8 mouse cellular contexts compared by ENCODE assay signal in genomic region chr10:38347029-38347428, GRCm38 (mm10).
A peak's percentile ranks its signal among the peaks of the same experiment; 100 is the strongest.
DNase-seq lines count a peak whose midpoint lies in the region; ATAC-seq lines count a peak whose summit lies in the region.
"Not testable (repeated sequence)": the region's sequence is repeated elsewhere in the genome, so short reads cannot be mapped to it uniquely, and the experiment has no call there.

No protein-coding gene starts in this region.

- peak; percentile 2 for DNase-seq in adrenal gland, postnatal 10 days
- peak; percentile 27 for DNase-seq in embryonic facial prominence, embryonic 10.5 days (ENCODE audit: low spot score)
- DNase-seq in kidney, adult 18-20 months, result peak; percentile 24
- DNase-seq in kidney, postnatal 10 days, result peak; percentile 24
- peak; percentile 8 to 22 for DNase-seq in kidney, postnatal 4 days
- DNase-seq in neural tube, embryonic 11.5 days (ENCODE audit: low spot score), result peak; percentile 13

- H3K27me3 ChIP-seq in embryonic facial prominence, embryonic 10.5 days (replicated peaks; ENCODE audit: low read depth, poor library complexity, severe bottlenecking); heart, embryonic 15.5 days; intestine, embryonic 15.5 days (replicated peaks); neural tube, embryonic 11.5 days (ENCODE audit: control insufficient read depth, insufficient read depth, low read length): not testable (repeated sequence)

- not testable (repeated sequence) for H3K36me3 ChIP-seq in embryonic facial prominence, embryonic 10.5 days (replicated peaks); heart, embryonic 15.5 days; intestine, embryonic 15.5 days; neural tube, embryonic 11.5 days (ENCODE audit: control insufficient read depth, insufficient read depth, low read length)

- H3K4me2 ChIP-seq in heart, embryonic 15.5 days, result peak overlapping the region; percentile 34
- not testable (repeated sequence) for H3K4me2 ChIP-seq in intestine, embryonic 15.5 days (replicated peaks); neural tube, embryonic 11.5 days (ENCODE audit: low read depth)

- not testable (repeated sequence) for H3K27ac ChIP-seq in embryonic facial prominence, embryonic 10.5 days (replicated peaks); heart, embryonic 15.5 days; intestine, embryonic 15.5 days; neural tube, embryonic 11.5 days (ENCODE audit: low read depth, low read length)

- not testable (repeated sequence) for H3K9ac ChIP-seq in heart, embryonic 15.5 days; intestine, embryonic 15.5 days; neural tube, embryonic 11.5 days (ENCODE audit: low read length)

- not testable (repeated sequence) for ATAC-seq in heart, embryonic 15.5 days (replicated peaks; ENCODE audit: insufficient number of reproducible peaks, insufficient read depth, low FRiP score, low read depth); neural tube, embryonic 11.5 days (ENCODE audit: insufficient read depth, low FRiP score, low TSS enrichment)
- peak; percentile 45; the same call in 1 of the 2 replicates for ATAC-seq in intestine, embryonic 15.5 days

- WGBS in embryonic facial prominence, embryonic 10.5 days, result 52% methylated on average over 8 of the region's 8 CpGs
- 37% methylated on average over 8 of the region's 8 CpGs for WGBS in heart, embryonic 15.5 days
- 43% methylated on average over 8 of the region's 8 CpGs for WGBS in intestine, embryonic 15.5 days
- WGBS in neural tube, embryonic 11.5 days, result 67% methylated on average over 8 of the region's 8 CpGs

- H3K9me3 ChIP-seq in embryonic facial prominence, embryonic 10.5 days; heart, embryonic 15.5 days (replicated peaks); intestine, embryonic 15.5 days; neural tube, embryonic 11.5 days (ENCODE audit: control insufficient read depth, low read length): not testable (repeated sequence)

- H3K4me1 ChIP-seq in embryonic facial prominence, embryonic 10.5 days; heart, embryonic 15.5 days (replicated peaks); intestine, embryonic 15.5 days (replicated peaks); neural tube, embryonic 11.5 days (ENCODE audit: control insufficient read depth, insufficient read depth, low read length): not testable (repeated sequence)

- not testable (repeated sequence) for H3K4me3 ChIP-seq in embryonic facial prominence, embryonic 10.5 days; heart, embryonic 15.5 days; intestine, embryonic 15.5 days (replicated peaks); neural tube, embryonic 11.5 days (ENCODE audit: low read depth, low read length)
